Mouse (Mus musculus): ENCODE data around the gene Vps53. TPM values are rescaled to one million over a fixed set of nuclear protein-coding genes. Genes with fewer than 3 reads are reported as not detected.
A peak's percentile ranks its signal among the peaks of the same experiment; 100 is the strongest.

Gene Vps53
- total RNA-seq, 4 experiments from 2014 or later: 77.7 to 96.2 (median 86.1) TPM

DNA sequence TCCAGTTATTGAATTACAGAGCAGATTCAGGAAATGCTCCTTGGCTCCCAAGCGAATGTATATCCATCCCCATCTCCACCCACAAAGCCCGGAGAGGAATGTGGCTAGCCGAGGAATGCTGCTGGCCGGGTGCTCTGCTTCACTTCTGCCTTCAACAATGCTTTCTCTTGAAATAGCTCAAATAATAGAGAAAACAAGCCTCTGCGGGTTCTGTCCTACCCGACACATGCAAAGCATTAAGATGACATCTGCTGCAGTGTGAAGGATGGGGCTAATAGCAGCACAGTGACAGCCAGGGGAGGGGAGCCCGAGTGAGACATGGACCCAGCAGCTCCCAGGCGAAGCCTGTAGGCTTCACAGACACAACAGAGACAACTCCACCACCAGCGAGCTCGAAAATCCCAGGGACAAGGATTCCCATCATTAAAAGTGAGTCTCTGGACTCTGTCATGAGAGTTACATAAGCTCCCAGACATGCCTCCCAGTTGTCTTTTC is 59.0 kb downstream of the Vps53 start:
- DNase-seq (ENCODE audit: low spot score in 2 of 2): peak; percentile 9

DNA sequence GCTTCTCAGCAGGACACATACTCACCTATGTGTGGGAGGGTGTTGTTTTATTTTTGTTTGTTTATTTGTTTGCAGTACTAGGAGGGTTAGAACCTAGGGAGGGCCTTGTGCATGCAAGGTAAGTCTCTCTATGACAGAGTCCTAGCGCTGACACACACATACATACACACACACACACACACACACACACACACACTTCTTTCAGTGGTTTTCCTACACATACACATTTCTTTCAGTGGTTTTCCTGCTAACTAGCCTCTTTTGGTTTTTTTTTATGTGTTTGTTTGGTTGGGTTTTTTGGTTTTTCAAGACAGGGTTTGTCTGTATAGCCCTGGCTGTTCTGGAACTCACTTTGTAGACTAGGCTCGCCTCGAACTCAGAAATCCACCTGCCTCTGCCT is 69.0 kb downstream of the Vps53 start:
- no peak for DNase-seq (ENCODE audit: low spot score in 2 of 2)

DNA sequence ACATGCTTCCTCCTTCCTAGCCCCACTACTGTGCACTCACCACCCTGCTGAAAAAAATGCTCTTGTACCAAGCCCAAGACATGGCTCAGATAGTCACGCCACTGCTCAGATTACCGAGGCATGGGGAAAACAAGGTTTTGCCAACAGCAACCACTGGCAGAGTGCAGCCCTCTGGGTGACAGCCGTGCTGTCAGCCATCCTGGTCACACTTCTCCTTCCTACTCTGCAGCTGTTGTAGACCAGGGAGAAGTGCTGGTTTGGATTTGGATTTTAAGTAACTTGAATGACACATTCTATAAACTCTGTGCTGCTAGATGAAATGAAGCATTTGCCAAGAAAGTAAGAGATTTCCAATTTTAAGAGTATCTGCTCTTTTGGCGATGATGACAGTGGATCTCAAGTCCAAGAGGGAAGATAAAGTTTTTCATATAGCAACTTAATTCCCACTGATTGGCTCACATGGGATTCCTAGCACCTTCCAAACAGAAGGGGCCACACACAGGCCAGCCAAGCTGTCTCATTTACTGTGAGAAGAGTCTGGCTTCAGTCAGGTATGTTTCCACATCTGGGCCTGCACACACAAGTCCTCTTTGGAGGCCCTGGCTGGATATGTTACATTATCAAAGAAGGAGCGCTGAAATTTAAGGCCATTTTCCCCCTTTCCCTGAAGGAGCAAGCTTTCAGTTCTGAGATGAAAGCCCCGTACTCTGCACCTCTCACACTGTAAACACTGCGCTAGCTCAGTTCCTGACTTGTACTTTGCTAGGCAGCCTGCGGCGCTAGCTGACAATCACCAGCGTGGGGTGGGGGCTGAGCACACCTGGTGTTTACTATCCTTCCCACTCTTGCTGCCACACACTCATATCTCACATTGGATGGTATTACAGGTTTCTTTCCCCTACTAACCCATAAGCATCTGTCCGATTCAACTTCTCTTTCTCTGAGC is 72.6 kb downstream of the Vps53 start:
- no peak for DNase-seq (ENCODE audit: low spot score in 2 of 2)

DNA sequence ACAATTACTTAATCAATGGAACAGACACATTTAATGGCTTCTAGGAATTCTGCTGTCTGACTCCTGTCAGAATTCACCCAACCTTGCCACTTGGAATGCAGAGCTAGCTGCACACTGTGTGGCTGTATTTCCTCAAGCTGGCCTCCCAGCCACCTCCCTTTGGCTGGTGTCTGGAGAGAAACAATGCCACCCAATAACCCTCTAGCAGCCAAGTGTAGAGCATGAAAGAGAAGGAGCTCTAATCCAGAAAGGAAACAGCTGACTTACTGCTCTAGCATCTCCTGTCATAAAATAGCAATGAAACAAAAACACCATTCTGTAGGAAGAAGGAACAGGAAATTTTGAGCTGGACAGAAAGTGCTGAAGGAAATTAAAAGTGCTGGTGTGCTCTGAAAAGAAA is 78.3 kb downstream of the Vps53 start:
- no peak for DNase-seq (ENCODE audit: low spot score in 2 of 2)

DNA sequence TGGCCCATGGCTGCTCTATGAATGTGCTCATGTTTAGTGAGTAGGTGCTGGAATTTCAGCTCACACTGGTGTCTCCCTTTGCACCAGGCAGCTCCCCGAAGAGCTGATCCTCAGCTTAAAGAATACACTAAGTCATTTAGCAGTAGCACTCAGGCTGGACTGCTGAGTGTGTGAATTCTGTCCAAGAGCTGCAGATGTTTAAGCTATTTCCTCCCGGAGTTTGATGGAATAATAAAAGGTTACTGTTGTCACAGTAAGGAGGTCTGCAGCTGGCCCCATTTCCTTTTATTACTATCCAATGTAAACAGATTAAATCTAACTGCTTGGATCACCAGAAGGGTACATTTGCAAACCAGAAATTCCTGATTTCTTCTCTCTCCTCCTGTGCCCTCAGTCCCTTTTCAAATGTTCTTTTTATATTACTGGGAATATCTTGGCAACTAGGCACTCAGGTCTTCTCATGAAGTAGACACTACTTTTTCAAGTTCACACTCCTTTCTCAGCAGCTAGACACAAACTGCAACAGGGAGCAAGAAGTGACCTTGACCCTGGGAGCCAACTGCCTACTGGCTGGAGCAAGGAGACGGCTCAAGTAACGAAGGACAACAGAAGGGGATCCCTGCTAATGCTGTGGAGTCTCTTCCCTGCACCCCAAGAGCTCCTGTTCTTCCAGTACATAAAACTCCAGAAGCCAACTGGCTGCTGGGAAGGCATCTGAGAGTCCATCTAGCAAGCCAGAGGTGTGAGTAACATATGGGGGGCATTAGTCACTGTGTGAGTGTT is 80.1 kb downstream of the Vps53 start:
- no peak for DNase-seq (ENCODE audit: low spot score in 2 of 2)

DNA sequence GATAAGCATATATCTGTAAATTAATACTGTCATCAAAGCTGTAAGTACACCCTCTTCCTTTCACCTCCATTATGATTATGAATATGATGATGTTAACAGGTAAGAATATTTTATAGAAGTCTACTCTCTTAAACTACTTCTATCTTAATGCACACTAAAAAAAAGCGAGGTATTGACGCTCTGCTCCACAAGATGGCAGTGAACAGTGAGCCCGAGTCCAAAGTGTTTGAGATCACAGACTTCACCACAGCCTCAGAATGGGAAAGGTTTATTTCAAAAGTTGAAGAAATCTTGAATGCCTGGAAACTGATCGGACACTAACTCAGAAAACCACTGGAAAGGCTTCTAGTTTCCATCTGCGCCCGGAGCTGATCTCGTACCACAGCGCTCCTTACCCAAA is 85.8 kb downstream of the Vps53 start:
- no peak for DNase-seq (ENCODE audit: low spot score in 2 of 2)

DNA sequence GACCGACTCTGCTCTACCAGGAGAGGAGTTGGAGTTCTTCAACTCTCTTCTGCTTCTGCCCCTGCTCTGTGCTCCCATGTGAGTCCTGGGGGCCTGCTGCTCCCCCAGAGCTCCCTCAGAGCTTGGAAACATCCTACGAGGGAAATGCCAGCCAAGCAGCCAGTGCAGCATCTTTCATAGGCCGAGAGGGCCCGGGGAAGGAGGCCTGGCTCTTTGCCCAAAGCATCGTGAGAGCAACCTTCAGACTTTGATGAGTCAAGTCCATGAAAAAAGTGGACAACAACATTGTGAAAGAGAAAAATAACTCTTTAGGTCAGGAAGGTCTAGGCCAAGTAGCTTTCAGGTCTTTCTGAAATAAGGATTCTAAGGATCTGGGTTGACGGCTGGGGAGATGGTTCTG is 89.7 kb downstream of the Vps53 start:
- no peak for DNase-seq (ENCODE audit: low spot score in 2 of 2)

DNA sequence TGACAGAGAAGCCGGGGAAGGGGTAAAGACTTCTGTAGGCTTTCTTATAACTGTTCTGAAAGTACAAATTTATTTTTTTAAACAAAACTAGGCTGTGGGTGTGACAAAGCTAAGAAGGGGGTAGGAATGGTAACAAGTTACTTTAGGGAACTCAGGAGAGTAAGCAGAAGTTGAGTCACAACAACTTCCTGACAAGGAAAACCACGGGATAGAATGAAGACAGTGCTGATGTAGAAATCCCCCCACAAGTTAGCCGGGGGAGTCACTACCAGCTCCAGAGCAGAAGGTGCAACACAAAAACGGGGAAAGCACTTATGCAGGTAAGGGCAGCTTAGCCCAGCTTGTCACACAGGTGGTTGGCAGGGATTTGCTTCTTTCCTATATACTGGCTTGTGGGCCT is 90.9 kb downstream of the Vps53 start:
- DNase-seq (ENCODE audit: low spot score in 2 of 2): no peak

DNA sequence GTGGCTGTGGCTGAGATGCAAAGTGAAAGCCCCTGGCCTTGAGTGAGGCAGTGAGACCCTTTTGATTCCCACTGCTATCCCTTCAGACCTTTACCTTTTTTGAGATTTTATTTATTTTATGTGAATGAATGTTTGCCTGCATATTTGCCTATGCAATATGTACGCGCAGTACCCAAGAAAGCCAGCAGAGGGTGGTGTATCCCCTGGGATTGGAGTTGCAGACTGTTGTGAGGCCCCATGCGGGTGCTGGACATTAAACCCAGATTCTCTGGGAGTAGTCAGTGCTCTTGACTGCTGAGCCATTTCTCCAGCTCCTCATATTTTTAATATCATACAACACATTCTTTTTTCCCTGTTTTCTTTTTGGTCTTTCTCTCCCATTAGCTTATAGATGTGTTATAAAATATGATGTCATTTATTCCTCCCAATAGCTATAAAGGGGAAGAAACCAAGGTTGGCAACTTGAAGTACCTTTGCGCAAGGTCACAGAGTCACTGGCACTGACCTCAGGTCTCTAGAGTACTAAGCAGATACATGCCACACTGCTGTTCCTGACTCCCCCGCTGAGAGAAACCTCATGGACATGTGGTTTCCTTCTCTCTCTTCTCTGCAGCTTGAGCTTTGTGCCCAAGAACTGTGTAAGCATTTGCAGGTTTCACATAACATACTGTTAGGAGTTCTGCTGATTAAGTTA is 93.4 kb downstream of the Vps53 start:
- DNase-seq (ENCODE audit: low spot score in 2 of 2): peak in 1 of 2 experiments; percentile 13

DNA sequence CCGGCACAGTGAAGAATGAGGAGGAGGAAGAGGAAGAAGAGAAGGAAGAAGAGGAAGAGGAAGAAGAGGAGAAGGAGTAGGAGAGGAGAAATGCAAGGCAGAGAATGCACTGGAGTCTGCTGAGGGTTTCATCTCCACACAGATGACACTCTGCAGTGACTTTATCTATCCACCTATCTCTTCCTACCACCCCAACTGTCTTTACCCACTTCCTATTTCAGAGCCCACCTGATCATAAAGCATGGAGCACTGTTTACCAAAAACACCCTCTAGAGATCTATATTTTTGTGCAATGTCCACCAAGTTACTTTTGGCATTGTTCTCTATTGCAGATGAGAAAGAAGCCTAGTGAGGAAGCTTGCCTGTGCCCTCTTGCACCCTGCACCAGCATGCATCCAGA is 94.5 kb downstream of the Vps53 start:
- no peak for DNase-seq (ENCODE audit: low spot score in 2 of 2)

DNA sequence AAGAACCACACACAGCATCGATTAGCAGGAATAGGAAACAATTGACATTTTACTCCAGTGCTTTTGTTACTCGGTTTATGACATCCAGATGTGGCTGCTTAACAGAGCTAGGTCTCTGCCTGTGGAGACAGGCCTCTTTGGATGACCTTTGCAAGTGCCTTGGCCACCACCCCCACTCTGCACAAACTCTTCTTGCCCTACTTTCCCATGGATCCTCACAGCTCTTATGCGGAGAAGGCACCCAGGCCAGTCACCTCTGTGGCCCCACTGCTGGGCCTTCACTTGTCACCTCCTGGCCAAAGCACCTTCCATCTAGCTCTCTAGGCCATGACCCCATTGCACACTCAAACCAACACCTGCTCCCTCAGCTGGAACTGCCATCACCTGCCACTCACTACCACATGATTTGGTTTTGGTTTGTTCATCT is 95.5 kb downstream of the Vps53 start:
- no peak for DNase-seq (ENCODE audit: low spot score in 2 of 2)

DNA sequence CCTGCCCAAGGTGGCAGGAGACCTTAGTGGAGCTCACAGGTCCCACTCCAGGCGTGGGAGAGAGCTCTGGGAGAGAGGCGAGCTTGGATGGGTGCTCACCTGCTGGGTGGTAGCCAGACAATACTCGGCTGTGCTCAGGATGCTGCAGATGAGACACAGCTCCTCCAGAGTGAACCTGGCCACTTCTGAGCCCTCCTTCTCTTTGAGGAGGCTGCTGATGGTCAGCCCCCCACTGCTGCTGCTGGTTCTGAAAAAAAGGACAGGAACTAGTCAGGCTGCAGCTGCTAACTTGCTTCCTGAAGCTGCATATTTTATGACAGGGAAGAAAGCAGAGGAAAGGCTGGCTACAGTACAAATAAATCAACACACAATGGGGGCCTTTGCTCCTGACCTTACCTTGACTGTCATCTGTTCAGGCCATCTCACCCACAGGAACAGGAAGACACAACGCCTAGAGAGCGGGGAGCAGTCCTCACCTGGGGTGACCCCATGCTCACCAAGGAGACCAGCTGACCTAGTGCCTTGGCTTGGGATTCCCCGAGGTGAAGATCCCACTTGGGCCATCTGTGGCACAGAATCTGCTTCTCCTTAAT is 98.3 kb downstream of the Vps53 start:
- no peak for DNase-seq (ENCODE audit: low spot score in 2 of 2)

DNA sequence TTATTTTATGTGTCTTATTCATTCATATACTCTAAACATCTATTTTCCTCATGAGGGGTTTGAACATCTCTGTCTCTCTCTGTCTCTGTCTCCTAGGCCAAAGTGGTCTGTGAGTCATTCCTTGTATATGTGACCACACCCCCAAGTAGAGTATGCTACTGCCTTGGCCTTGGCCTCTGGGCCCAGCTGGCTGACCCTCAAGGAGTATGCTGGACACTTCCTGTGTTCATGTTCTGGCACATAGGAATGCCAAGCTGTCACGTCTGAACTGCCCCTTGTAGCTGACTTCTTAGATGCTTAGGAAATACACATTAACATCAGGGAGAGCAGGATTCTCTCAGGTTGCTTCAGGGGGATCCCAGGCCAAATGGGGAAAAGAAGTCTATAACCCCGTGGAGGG is 99.2 kb downstream of the Vps53 start:
- no peak for DNase-seq (ENCODE audit: low spot score in 2 of 2)

DNA sequence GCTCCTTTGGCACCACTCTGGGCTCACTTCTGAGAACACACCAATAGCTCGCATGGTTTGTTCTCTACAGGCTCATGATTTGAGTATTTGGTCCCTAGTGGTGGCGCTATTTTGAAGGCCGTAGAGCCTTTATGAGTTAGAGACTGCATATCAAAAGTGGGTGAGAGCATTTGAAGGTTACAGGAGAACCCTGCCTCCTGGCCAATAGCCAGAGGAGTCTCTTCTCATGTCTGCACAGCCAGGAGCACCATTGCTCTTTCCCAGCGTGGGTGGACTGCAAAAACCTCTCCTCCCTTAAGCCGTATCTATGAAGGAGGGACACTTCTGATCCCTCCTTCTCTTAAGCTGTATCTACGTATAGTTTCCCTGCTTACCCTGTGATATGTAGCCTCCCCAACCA is 102.1 kb downstream of the Vps53 start:
- no peak for DNase-seq (ENCODE audit: low spot score in 2 of 2)

DNA sequence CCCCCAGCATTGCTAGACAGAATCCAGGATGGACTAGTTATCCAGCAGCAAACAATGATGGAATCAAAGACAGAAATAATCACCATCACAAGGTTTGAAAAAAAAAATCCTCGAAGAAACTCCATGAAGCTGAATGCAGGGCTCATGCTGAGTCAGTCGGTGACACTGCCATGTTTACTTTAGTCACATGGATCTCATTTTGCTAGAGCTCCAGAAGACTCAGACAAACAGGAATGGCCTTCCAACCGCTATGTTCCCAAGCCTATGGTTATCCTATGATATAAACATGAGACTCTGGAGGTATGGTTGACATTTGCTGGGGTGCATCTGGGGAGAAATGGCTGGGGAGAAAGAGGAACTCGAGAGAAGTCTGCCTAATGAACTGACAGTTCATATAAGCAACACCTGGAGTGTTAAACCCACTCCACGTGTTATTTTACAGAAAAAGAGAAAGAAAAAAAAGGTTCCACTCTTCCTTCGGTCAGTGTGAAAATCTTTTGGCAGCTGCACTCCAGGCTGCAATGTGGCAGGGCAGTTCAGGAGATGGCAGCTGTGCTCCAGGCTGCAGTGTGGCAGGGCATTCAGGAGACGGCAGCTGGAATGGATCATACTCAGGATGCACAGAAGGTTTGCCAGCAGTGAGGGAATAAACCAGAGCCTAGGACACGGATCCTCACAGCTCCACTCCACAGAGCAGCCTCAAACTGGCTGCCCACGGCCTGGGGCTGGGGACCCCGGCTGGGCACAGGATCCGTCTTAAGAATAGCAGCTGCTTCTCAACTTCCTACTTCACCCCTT is 105.0 kb downstream of the Vps53 start:
- DNase-seq (ENCODE audit: low spot score in 2 of 2): no peak

DNA sequence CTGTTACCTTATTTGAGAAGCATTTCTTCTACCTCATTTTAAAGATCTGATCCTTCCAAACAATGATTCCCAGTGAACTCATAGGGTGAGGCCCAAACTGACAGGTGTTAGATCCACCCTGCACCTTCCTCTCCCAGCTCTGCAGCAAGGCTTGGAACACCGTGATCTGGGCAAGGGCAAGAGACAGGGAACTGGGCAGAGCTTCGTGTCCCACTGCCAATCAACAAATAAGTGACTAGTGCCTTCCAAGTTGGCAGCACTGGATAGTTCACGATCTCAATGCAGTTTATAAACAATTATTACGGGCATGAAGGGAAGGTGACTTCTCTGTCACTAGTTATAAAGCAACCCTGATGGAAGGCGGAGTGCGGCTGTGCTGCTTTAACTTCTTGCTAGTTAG is 109.6 kb downstream of the Vps53 start:
- no peak for DNase-seq (ENCODE audit: low spot score in 2 of 2)

DNA sequence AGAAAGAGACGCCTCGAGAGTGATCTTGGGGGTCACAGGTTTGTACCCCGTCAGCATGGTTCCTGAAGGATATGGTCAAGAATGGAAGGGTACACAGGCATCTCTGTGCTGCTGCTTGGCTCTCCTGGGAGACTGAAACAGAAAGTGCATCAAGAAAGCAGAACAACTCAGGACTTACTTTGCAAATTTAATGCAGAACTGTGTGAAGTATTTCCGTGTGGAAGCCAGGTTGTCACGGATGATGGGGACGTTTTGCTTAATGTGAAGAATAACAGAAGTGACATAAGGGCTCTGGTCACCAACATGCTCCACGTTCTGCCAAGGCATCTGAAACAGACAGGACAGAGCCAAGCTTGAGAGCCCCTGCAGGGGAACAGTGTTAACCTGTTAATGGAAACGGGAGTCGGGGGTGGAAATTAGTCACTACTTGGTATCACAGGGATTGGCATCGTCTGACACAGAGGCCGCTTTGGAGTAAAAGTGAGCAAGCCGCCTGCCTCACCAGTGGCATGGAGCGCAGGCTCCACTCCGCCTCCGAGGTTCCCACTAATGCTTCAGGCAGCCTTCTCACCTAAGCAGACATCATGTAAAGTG is 112.8 kb downstream of the Vps53 start:
- DNase-seq (ENCODE audit: low spot score in 2 of 2): no peak

DNA sequence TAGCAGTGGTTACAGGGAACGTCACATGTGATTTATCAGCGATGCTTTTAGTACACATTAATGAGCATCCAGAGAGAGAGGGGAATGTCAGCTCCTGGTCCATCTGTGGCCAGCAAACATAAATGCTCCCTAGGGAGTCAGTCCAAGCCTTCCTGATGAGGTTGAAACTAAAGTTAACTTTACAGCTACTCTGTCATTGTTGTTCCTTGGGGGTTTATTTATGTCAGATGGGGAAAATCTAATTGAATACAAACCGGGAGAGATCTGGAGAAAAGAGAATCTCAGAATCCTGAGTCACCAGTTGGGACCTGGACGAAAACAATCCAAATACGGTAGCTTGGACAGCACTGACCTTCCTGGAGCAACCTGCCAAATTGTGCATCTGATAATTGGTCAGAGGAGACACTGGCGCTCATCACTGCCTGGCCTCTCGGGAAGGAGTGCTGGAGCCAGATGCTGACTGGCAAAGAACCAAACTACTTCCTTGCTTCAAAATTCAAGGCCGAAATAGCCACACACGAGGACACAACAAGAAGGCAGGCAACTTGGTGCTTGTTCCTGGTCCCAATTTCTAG is 113.8 kb downstream of the Vps53 start:
- no peak for DNase-seq (ENCODE audit: low spot score in 2 of 2)

DNA sequence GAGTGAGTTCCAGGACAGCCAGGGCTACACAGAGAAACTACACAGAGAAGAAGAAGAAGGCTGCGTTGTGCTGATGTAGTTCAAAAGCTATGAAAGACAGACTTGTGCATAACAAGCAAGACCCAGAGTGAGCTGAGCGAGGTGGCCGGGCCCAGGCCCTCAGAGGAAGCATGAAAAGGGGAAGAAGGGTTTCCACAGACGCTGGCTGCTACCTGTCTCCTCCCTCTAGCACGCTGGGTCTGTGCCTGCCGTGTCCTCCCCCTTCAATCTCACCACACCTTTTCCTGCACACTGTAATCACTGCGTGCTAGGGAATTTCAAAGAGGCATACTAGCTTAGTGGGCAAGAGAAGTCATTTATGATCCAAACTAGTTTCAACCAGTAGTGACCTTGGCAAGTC is 115.0 kb downstream of the Vps53 start:
- DNase-seq (ENCODE audit: low spot score in 2 of 2): no peak

DNA sequence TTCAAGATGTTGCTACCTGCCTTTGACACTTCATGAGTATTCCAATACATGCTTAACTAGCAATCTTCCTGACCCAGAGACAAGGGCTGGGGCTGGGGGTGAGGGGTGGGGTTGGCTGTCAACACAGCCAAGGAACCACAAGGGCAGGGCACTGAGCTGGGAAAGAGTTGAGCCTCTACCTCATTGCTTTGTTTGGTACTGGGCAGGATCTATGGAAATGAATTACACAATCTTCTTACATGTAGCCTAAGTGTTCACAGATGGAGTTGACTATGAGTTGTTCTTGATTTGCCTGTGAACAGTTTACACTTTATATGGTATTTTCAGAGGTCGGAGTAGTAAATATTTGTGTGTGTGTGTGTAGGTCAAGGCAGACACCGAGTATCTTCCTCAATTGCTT is 118.5 kb downstream of the Vps53 start:
- DNase-seq (ENCODE audit: low spot score in 2 of 2): no peak

Measured in left cerebral cortex, adult 8-10 months (tissue).